In genomic region chr1:119301931-119302330, GRCm38 (mm10) we compare ENCODE assay signal across 15 mouse cellular contexts.
DNase-seq lines count a peak whose midpoint lies in the region; TF ChIP-seq lines count a peak whose summit lies in the region.
"Had no signal": no experiment of that assay in that cellular context is flagged by ENCODE, and none has a peak within 500 bp of the region (broad histone marks: within the 10 kb centered on the region; RNA-seq: fewer than 3 reads in every experiment).

No protein-coding gene starts in this region.

- peaks cover 90% of the 10 kb centered on the region for H3K4me1 ChIP-seq in E14TG2a.4 (replicated peaks; ENCODE audit: low read depth, low read length)
- peaks cover 19% of the 10 kb centered on the region for H3K4me1 ChIP-seq in ES-Bruce4 (ENCODE audit: control insufficient read depth, insufficient read depth, low read length)
- H3K4me1 ChIP-seq in ES-E14 (ENCODE audit: control insufficient read depth in 2 of 2, insufficient read depth in 2 of 2, low read length in 2 of 2, poor library complexity in 1 of 2), result peaks cover 26 to 38% of the 10 kb centered on the region in 2 experiments
- H3K4me1 ChIP-seq in hindbrain, embryonic 10.5 days (replicated peaks), result peaks cover 31% of the 10 kb centered on the region

- H3K4me3 ChIP-seq in E14TG2a.4 (replicated peaks; ENCODE audit: low read length) (peak overlapping the region; percentile 79), ES-Bruce4 (ENCODE audit: low read depth, low read length) (peak overlapping the region; percentile 59), ES-E14 (ENCODE audit: insufficient read depth in 1 of 2, low read depth in 1 of 2, low read length in 2 of 2, poor library complexity in 1 of 2, severe bottlenecking in 1 of 2) (peak overlapping the region; percentile 48 to 49; a peak in 3 of 4 replicates)
- no peak overlapping the region for H3K4me3 ChIP-seq in hindbrain, embryonic 10.5 days
- H3K4me3 ChIP-seq: embryonic facial prominence, embryonic 13.5 days; embryonic facial prominence, embryonic 15.5 days; erythroblast, embryonic 14.5 days; forebrain, embryonic 10.5 days; forebrain, embryonic 12.5 days had no signal

- in situ Hi-C loops in ES-E14 (cut with MboI; ENCODE audit: low sequenced_read_pairs in 2 of 2, unreplicated experiment in 2 of 2), result no loop called here

- WGBS in hindbrain, embryonic 10.5 days, result 88% methylated on average over 7 of the region's 7 CpGs

- peaks cover 9% of the 10 kb centered on the region; the same call in 1 of the 2 replicates for H3K36me3 ChIP-seq in E14TG2a.4 (ENCODE audit: insufficient read depth, low read length)
- no peaks in the 10 kb centered on the region for H3K36me3 ChIP-seq in ES-Bruce4 (ENCODE audit: control insufficient read depth, insufficient read depth, low read length, poor library complexity, severe bottlenecking)
- H3K36me3 ChIP-seq in ES-E14 (ENCODE audit: control insufficient read depth, insufficient read depth, low read length, poor library complexity, severe bottlenecking), result no peaks in the 10 kb centered on the region
- no peaks in the 10 kb centered on the region for H3K36me3 ChIP-seq in hindbrain, embryonic 10.5 days
- H3K36me3 ChIP-seq: embryonic facial prominence, embryonic 13.5 days; embryonic facial prominence, embryonic 15.5 days; forebrain, embryonic 10.5 days; forebrain, embryonic 12.5 days had no signal

- peak overlapping the region; percentile 76 for H3K27ac ChIP-seq in ES-Bruce4 (ENCODE audit: insufficient read depth, low read length)
- H3K27ac ChIP-seq in ES-E14 (ENCODE audit: insufficient read depth, low read depth, low read length, poor library complexity, severe bottlenecking), result peak overlapping the region; percentile 40; the same call in 1 of the 2 replicates
- H3K27ac ChIP-seq in hindbrain, embryonic 10.5 days, result no peak overlapping the region
- H3K27ac ChIP-seq: embryonic facial prominence, embryonic 13.5 days; embryonic facial prominence, embryonic 15.5 days; forebrain, embryonic 10.5 days; forebrain, embryonic 12.5 days had no signal

- TF ChIP-seq CTCF in E14TG2a.4 (conservative IDR thresholded peaks at IDR 0.05; ENCODE audit: low read length) (no peak), ES-Bruce4 (IDR thresholded peaks at IDR 0.05; ENCODE audit: low read depth, low read length) (no peak)

- TF ChIP-seq POLR2A in ES-Bruce4 (IDR thresholded peaks at IDR 0.05; ENCODE audit: insufficient read depth, low read length), result no peak

- TF ChIP-seq EP300 in ES-Bruce4 (IDR thresholded peaks at IDR 0.05; ENCODE audit: insufficient read depth, low read depth, low read length), result no peak

- H3K27me3 ChIP-seq in E14TG2a.4 (ENCODE audit: insufficient read depth, low read length) (no peaks in the 10 kb centered on the region), ES-Bruce4 (ENCODE audit: control insufficient read depth, insufficient read depth, low read length, poor library complexity, severe bottlenecking) (no peaks in the 10 kb centered on the region)
- peaks cover 73% of the 10 kb centered on the region for H3K27me3 ChIP-seq in hindbrain, embryonic 10.5 days (ENCODE audit: insufficient read depth, poor library complexity, severe bottlenecking)
- H3K27me3 ChIP-seq: embryonic facial prominence, embryonic 13.5 days; embryonic facial prominence, embryonic 15.5 days had no signal

- no peaks in the 10 kb centered on the region for H3K9me3 ChIP-seq in E14TG2a.4 (ENCODE audit: low read length)
- no peaks in the 10 kb centered on the region for H3K9me3 ChIP-seq in ES-Bruce4 (replicated peaks; ENCODE audit: control insufficient read depth, insufficient read depth, low read length, poor library complexity, severe bottlenecking)
- no peaks in the 10 kb centered on the region for H3K9me3 ChIP-seq in ES-E14 (ENCODE audit: control insufficient read depth, insufficient read depth, low read depth, low read length)
- no peaks in the 10 kb centered on the region for H3K9me3 ChIP-seq in hindbrain, embryonic 10.5 days
- H3K9me3 ChIP-seq: embryonic facial prominence, embryonic 13.5 days; embryonic facial prominence, embryonic 15.5 days; forebrain, embryonic 10.5 days; forebrain, embryonic 12.5 days had no signal

- DNase-seq in ES-E14 (ENCODE audit: low read depth, low spot score), result no peak
- DNase-seq in hindbrain, embryonic 10.5 days (ENCODE audit: low spot score), result no peak
- DNase-seq in cerebellum, postnatal 36 days, result no peak
- DNase-seq: cerebellum, adult 11 months; cerebellum, adult 18-20 months; cerebellum, adult 8-10 months; cerebellum, adult 9-11 months; embryo, embryonic 11 days had no signal

- H3K9ac ChIP-seq in ES-Bruce4 (ENCODE audit: low read depth, poor library complexity, severe bottlenecking) (peak overlapping the region; percentile 23; the same call in 1 of the 2 replicates), ES-E14 (ENCODE audit: insufficient read depth, low read depth, low read length, poor library complexity, severe bottlenecking) (peak overlapping the region; percentile 67; the same call in 1 of the 2 replicates)
- H3K9ac ChIP-seq: embryonic facial prominence, embryonic 13.5 days; embryonic facial prominence, embryonic 15.5 days; forebrain, embryonic 12.5 days had no signal

TF ChIP-seq in ES-E14, 5 proteins besides CTCF, POLR2A, EP300 and RAD21:
- TF ChIP-seq MAFK (IDR thresholded peaks at IDR 0.05; ENCODE audit: insufficient read depth, low read depth, low read length), result no peak
- no peak for TF ChIP-seq ZC3H11A (IDR thresholded peaks at IDR 0.05; ENCODE audit: borderline replicate concordance, low read depth, low read length)
- TF ChIP-seq HCFC1 (IDR thresholded peaks at IDR 0.05; ENCODE audit: borderline replicate concordance, insufficient read depth, low read length), result no peak
- no peak for TF ChIP-seq ZNF384 (IDR thresholded peaks at IDR 0.05; ENCODE audit: low read depth, low read length)
- no peak for TF ChIP-seq CHD2 (IDR thresholded peaks at IDR 0.05; ENCODE audit: low read depth, low read length)
